ENCODE assay signal across 14 mouse cellular contexts in genomic region chr7:111560097-111560496, GRCm38 (mm10).
DNase-seq lines count a peak whose midpoint lies in the region; ATAC-seq and TF ChIP-seq lines count a peak whose summit lies in the region.
"Had no signal": no experiment of that assay in that cellular context is flagged by ENCODE, and none has a peak within 500 bp of the region (broad histone marks: within the 10 kb centered on the region; RNA-seq: fewer than 3 reads in every experiment).

No protein-coding gene starts in this region.

- ATAC-seq in heart, postnatal 0 days (ENCODE audit: insufficient read depth, low read depth) = no peak
- ATAC-seq in midbrain, embryonic 11.5 days (ENCODE audit: low FRiP score) = no peak
- no peak for ATAC-seq in midbrain, embryonic 13.5 days
- ATAC-seq: inflammation-experienced regulatory T-cells, adult 6 months; midbrain, embryonic 16.5 days had no signal

- H3K4me2 ChIP-seq in heart, postnatal 0 days (ENCODE audit: low read depth, low read length) = no peak overlapping the region
- no peak overlapping the region for H3K4me2 ChIP-seq in midbrain, embryonic 11.5 days
- H3K4me2 ChIP-seq in midbrain, embryonic 13.5 days (replicated peaks) = no peak overlapping the region
- H3K4me2 ChIP-seq: neural tube, embryonic 15.5 days had no signal

- peak; percentile 16; the same call in 1 of the 2 replicates for TF ChIP-seq CTCF in heart, postnatal 0 days (IDR thresholded peaks at IDR 0.05; ENCODE audit: low read depth)

- no peak overlapping the region for H3K27ac ChIP-seq in heart, postnatal 0 days (ENCODE audit: low read depth)
- H3K27ac ChIP-seq in midbrain, embryonic 11.5 days (ENCODE audit: low read depth, low read length) = no peak overlapping the region
- no peak overlapping the region for H3K27ac ChIP-seq in midbrain, embryonic 13.5 days
- H3K27ac ChIP-seq: neural tube, embryonic 15.5 days had no signal

- no peaks in the 10 kb centered on the region for H3K4me1 ChIP-seq in heart, postnatal 0 days (ENCODE audit: control insufficient read depth, insufficient read depth)
- no peaks in the 10 kb centered on the region for H3K4me1 ChIP-seq in midbrain, embryonic 11.5 days (ENCODE audit: control insufficient read depth, insufficient read depth, low read length)
- H3K4me1 ChIP-seq in midbrain, embryonic 13.5 days (replicated peaks) = peaks cover 4% of the 10 kb centered on the region; the same call in 1 of the 2 replicates
- H3K4me1 ChIP-seq: neural tube, embryonic 15.5 days had no signal

- TF ChIP-seq EP300 in heart, postnatal 0 days (IDR thresholded peaks at IDR 0.05; ENCODE audit: low read depth) = no peak

- peaks cover 5% of the 10 kb centered on the region; the same call in 1 of the 2 replicates for H3K9me3 ChIP-seq in heart, postnatal 0 days (replicated peaks; ENCODE audit: control insufficient read depth, low read length)
- no peaks in the 10 kb centered on the region; the same call in 1 of the 2 replicates for H3K9me3 ChIP-seq in midbrain, embryonic 11.5 days (ENCODE audit: control insufficient read depth, low read length)
- H3K9me3 ChIP-seq in midbrain, embryonic 13.5 days = peaks cover 5% of the 10 kb centered on the region
- H3K9me3 ChIP-seq: neural tube, embryonic 15.5 days had no signal

- H3K27me3 ChIP-seq in heart, postnatal 0 days (ENCODE audit: control insufficient read depth, insufficient read depth, low read length) = no peaks in the 10 kb centered on the region
- no peaks in the 10 kb centered on the region for H3K27me3 ChIP-seq in midbrain, embryonic 11.5 days (ENCODE audit: control insufficient read depth, insufficient read depth, low read length)
- no peaks in the 10 kb centered on the region for H3K27me3 ChIP-seq in midbrain, embryonic 13.5 days

- H3K4me3 ChIP-seq in heart, postnatal 0 days (ENCODE audit: low read depth, low read length) = no peak overlapping the region
- H3K4me3 ChIP-seq in midbrain, embryonic 11.5 days (ENCODE audit: low read depth, low read length) = no peak overlapping the region
- no peak overlapping the region for H3K4me3 ChIP-seq in midbrain, embryonic 13.5 days (replicated peaks)
- H3K4me3 ChIP-seq: neural tube, embryonic 15.5 days had no signal

- WGBS in heart, postnatal 0 days = 77% methylated on average over 3 of the region's 3 CpGs
- WGBS in midbrain, embryonic 11.5 days = 75% methylated on average over 3 of the region's 3 CpGs
- WGBS in midbrain, embryonic 13.5 days = 73% methylated on average over 3 of the region's 3 CpGs

- H3K36me3 ChIP-seq in heart, postnatal 0 days (replicated peaks; ENCODE audit: control insufficient read depth, insufficient read depth, low read length) = no peaks in the 10 kb centered on the region
- no peaks in the 10 kb centered on the region for H3K36me3 ChIP-seq in midbrain, embryonic 11.5 days (ENCODE audit: control insufficient read depth, insufficient read depth, low read length)
- H3K36me3 ChIP-seq in midbrain, embryonic 13.5 days = no peaks in the 10 kb centered on the region
- H3K36me3 ChIP-seq: neural tube, embryonic 15.5 days had no signal

- no peak overlapping the region for H3K9ac ChIP-seq in heart, postnatal 0 days (replicated peaks; ENCODE audit: low read depth, low read length)
- H3K9ac ChIP-seq in midbrain, embryonic 11.5 days (ENCODE audit: low read length) = no peak overlapping the region
- no peak overlapping the region for H3K9ac ChIP-seq in midbrain, embryonic 13.5 days (replicated peaks)
- H3K9ac ChIP-seq: neural tube, embryonic 15.5 days had no signal

- no peak for DNase-seq in heart, postnatal 0 days (ENCODE audit: low spot score)
- no peak for DNase-seq in heart, postnatal 14 days
- DNase-seq in midbrain, embryonic 11.5 days (ENCODE audit: low spot score, missing footprints) = peak; percentile 61
- DNase-seq in ES-CJ7 (ENCODE audit: low read depth, low spot score) = peak; percentile 38
- DNase-seq in induced T-regulatory cell, adult 2 months (ENCODE audit: low read depth) = peak; percentile 4
- no peak for DNase-seq in urinary bladder, postnatal 4 days (ENCODE audit: low spot score in 2 of 2)
- no peak for DNase-seq in embryo, embryonic 10 days (ENCODE audit: low spot score)
- DNase-seq: adrenal gland, adult 8-10 months; cerebellum, adult 11-12 months; right cerebral cortex, adult 18-20 months had no signal

- intact Hi-C loops in heart, postnatal 14 days (cut with DNase I) = no loop called here

Comparison
In these comparisons a context has a peak if more than half of its experiments do, and no peak if none do; other contexts are left out.
1. DNase-seq: peak in midbrain, embryonic 11.5 days (single experiment), ES-CJ7 (single experiment) and induced T-regulatory cell, adult 2 months (single experiment); none in heart, postnatal 0 days (single experiment), heart, postnatal 14 days (0 of 2), urinary bladder, postnatal 4 days (0 of 2) and embryo, embryonic 10 days (single experiment).